Mouse (Mus musculus): ENCODE results near the gene Auts2. TPM values are rescaled to one million over a fixed set of nuclear protein-coding genes. Genes with fewer than 3 reads are reported as not detected.

Auts2 gene
- total and polyA plus RNA-seq, 3 experiments = not detected

- Histone ChIP-seq H3K4me3 (replicated peaks in 1 of 3; ENCODE audit: low read depth in 2 of 3, low read length in 2 of 3, poor library complexity in 1 of 3) (no peak overlapping the region), H3K9ac (ENCODE audit: insufficient read depth, low read depth) (no peak overlapping the region), H3K36me3 (replicated peaks in 1 of 2; ENCODE audit: control insufficient read depth in 1 of 2, insufficient read depth in 1 of 2, low read length in 1 of 2) (no peaks in the 10 kb centered on the region), H3K4me2 (ENCODE audit: insufficient read depth, low read depth, poor library complexity, severe bottlenecking) (no peak overlapping the region), H3K79me2 (replicated peaks; ENCODE audit: control insufficient read depth, extremely low read depth, insufficient read depth, poor library complexity, severe bottlenecking) (no peaks in the 10 kb centered on the region), H3K9me3 (replicated peaks; ENCODE audit: low read length) (peaks cover 70% of the 10 kb centered on the region), H3K27me3 (replicated peaks) (no peaks in the 10 kb centered on the region), H3K4me1 (ENCODE audit: control insufficient read depth in 1 of 2, insufficient read depth in 2 of 2) (no peaks in the 10 kb centered on the region), H3K27ac (ENCODE audit: insufficient read depth, low read depth) (no peak overlapping the region)
- in situ Hi-C loops (cut with MboI; ENCODE audit: low pct_ligation_motif_present, low pct_unique_long_range_greater_than_20kb, low sequenced_read_pairs) (no loop called here), dilution Hi-C loops (cut with MboI; ENCODE audit: extremely low pct_ligation_motif_present, extremely low pct_unique_long_range_greater_than_20kb, low sequenced_read_pairs) (no loop called here)
- DNase-seq (ENCODE audit: extremely low read depth) = no peak
- TF ChIP-seq KAT2A (IDR thresholded peaks at IDR 0.05; ENCODE audit: insufficient replicate concordance, low read length) (no peak), ZNF384 (IDR thresholded peaks at IDR 0.05; ENCODE audit: low read depth, low read length) (no peak), JUND (conservative IDR thresholded peaks at IDR 0.05; ENCODE audit: low read depth, low read length) (no peak), NRF1 (IDR thresholded peaks at IDR 0.05; ENCODE audit: low read depth, low read length) (no peak), JUN (IDR thresholded peaks at IDR 0.05; ENCODE audit: insufficient read depth, low read depth, low read length) (no peak), ELF1 (IDR thresholded peaks at IDR 0.05; ENCODE audit: low read depth, low read length) (no peak), TCF12 (IDR thresholded peaks at IDR 0.05; ENCODE audit: low read depth, low read length) (no peak), SMC3 (IDR thresholded peaks at IDR 0.05; ENCODE audit: low read depth, low read length) (no peak), TBP (conservative IDR thresholded peaks at IDR 0.05; ENCODE audit: low read depth, low read length) (no peak), MEF2A (IDR thresholded peaks at IDR 0.05; ENCODE audit: borderline replicate concordance, low read depth, low read length) (no peak), HCFC1 (IDR thresholded peaks at IDR 0.05; ENCODE audit: low read depth, low read length) (no peak), CHD1 (IDR thresholded peaks at IDR 0.05; ENCODE audit: low read depth, low read length) (no peak), EP300 (IDR thresholded peaks at IDR 0.05; ENCODE audit: low read length) (no peak), ZC3H11A (IDR thresholded peaks at IDR 0.05; ENCODE audit: low read depth, low read length) (no peak), CHD2 (IDR thresholded peaks at IDR 0.05; ENCODE audit: low read length) (no peak), POLR2A (IDR thresholded peaks at IDR 0.05; ENCODE audit: low read depth, low read length) (no peak), SIN3A (IDR thresholded peaks at IDR 0.05; ENCODE audit: low read length) (no peak), ETS1 (conservative IDR thresholded peaks at IDR 0.05; ENCODE audit: low read depth, low read length) (no peak), E2F4 (IDR thresholded peaks at IDR 0.05; ENCODE audit: insufficient replicate concordance, low read depth, low read length) (no peak), ZKSCAN1 (IDR thresholded peaks at IDR 0.05; ENCODE audit: borderline replicate concordance, low read depth, low read length) (no peak)
Observed at GRCm38 (mm10) chr5:132258882-132259281, 284.3 kb downstream of the Auts2 start.

- H3K9me3 ChIP-seq (replicated peaks; ENCODE audit: low read length) = peaks cover 74% of the 10 kb centered on the region
- H3K27ac ChIP-seq (ENCODE audit: insufficient read depth, low read depth) = no peak overlapping the region
- TF ChIP-seq MAFK (IDR thresholded peaks at IDR 0.05; ENCODE audit: insufficient replicate concordance, low read length) = no peak
- TF ChIP-seq JUND (conservative IDR thresholded peaks at IDR 0.05; ENCODE audit: low read depth, low read length) = no peak
- no peak for TF ChIP-seq MAX (IDR thresholded peaks at IDR 0.05; ENCODE audit: low read length)
- TF ChIP-seq POLR2A (IDR thresholded peaks at IDR 0.05; ENCODE audit: low read depth, low read length) = no peak
- no peak for TF ChIP-seq USF2 (conservative IDR thresholded peaks at IDR 0.05; ENCODE audit: low read depth, low read length)
- no peaks in the 10 kb centered on the region for H3K27me3 ChIP-seq (replicated peaks)
- no peaks in the 10 kb centered on the region for H3K79me2 ChIP-seq (replicated peaks; ENCODE audit: control insufficient read depth, extremely low read depth, insufficient read depth, poor library complexity, severe bottlenecking)
- in situ Hi-C loops (cut with MboI; ENCODE audit: low pct_ligation_motif_present, low pct_unique_long_range_greater_than_20kb, low sequenced_read_pairs) (no loop called here), dilution Hi-C loops (cut with MboI; ENCODE audit: extremely low pct_ligation_motif_present, extremely low pct_unique_long_range_greater_than_20kb, low sequenced_read_pairs) (no loop called here)
- H3K4me1 ChIP-seq (ENCODE audit: control insufficient read depth in 1 of 2, insufficient read depth in 2 of 2) = no peaks in the 10 kb centered on the region
- H3K4me2 ChIP-seq (ENCODE audit: insufficient read depth, low read depth, poor library complexity, severe bottlenecking) = no peak overlapping the region
- H3K9ac ChIP-seq (ENCODE audit: insufficient read depth, low read depth) = no peak overlapping the region
- H3K36me3 ChIP-seq (replicated peaks in 1 of 2; ENCODE audit: control insufficient read depth in 1 of 2, insufficient read depth in 1 of 2, low read length in 1 of 2) = no peaks in the 10 kb centered on the region
- DNase-seq (ENCODE audit: extremely low read depth) = no peak
- H3K4me3 ChIP-seq (replicated peaks in 1 of 3; ENCODE audit: low read depth in 2 of 3, low read length in 2 of 3, poor library complexity in 1 of 3) = no peak overlapping the region
Observed at GRCm38 (mm10) chr5:132255579-132255978, 287.6 kb downstream of the Auts2 start.

Data from CH12.LX (cell line).